Mouse (Mus musculus) stomach, embryonic 14.5 days (tissue): Measurements from ENCODE around the gene Bckdhb. TPM values are rescaled to one million over a fixed set of nuclear protein-coding genes. Genes with fewer than 3 reads are reported as not detected.

Source experiments
- ATAC-seq: fragments of 200-750 bp; cut with Nextera tagmentation; 2 replicates; pipeline ENCODE4 v1.8.0; 2017; ENCODE audit warnings: low read depth, moderate TSS enrichment; ENCODE audit not compliant: insufficient number of reproducible peaks, insufficient read depth, low FRiP score
- H3K27ac ChIP-seq: fragments of 300-500 bp; sonication (generic); 2 replicates; pipeline ENCODE4 v1.5.1; 2014; ENCODE audit warnings: mild to moderate bottlenecking, low read length, moderate library complexity, mixed read lengths
- H3K27me3 ChIP-seq: fragments of 300-500 bp; sonication (generic); 2 replicates; pipeline ENCODE4 v1.6.1; 2014; ENCODE audit warnings: low read length, control low read depth, mixed read lengths; ENCODE audit not compliant: control insufficient read depth, insufficient read depth
- H3K36me3 ChIP-seq: fragments of 300-500 bp; sonication (generic); 2 replicates; pipeline ENCODE4 v1.6.1; 2014; ENCODE audit warnings: mild to moderate bottlenecking, control low read depth, low read length, moderate library complexity, mixed read lengths; ENCODE audit not compliant: control insufficient read depth, insufficient read depth
- H3K4me1 ChIP-seq: fragments of 300-500 bp; sonication (generic); 2 replicates; pipeline ENCODE4 v1.6.1; 2014; ENCODE audit warnings: low read length, control low read depth, mixed read lengths; ENCODE audit not compliant: control insufficient read depth, insufficient read depth
- H3K4me2 ChIP-seq: fragments of 300-500 bp; sonication (generic); replicated peaks from 2 replicates; pipeline ENCODE4 v1.6.1; 2014; ENCODE audit warnings: low read depth, low read length, control low read depth
- H3K4me3 ChIP-seq: fragments of 300-500 bp; sonication (generic); 2 replicates; pipeline ENCODE4 v1.5.1; 2014; ENCODE audit warnings: low read depth, low read length, control low read depth
- H3K9ac ChIP-seq: fragments of 300-500 bp; sonication (generic); replicated peaks from 2 replicates; pipeline ENCODE4 v1.6.1; 2014; ENCODE audit warnings: low read depth, mild to moderate bottlenecking, control low read depth, low read length, moderate library complexity, mixed read lengths
- H3K9me3 ChIP-seq: fragments of 300-500 bp; sonication (generic); 2 replicates; pipeline ENCODE4 v1.6.1; 2016; ENCODE audit warnings: low read depth, low read length, control low read depth; ENCODE audit not compliant: control insufficient read depth
- WGBS: fragments of 180-500 bp; shearing (Covaris S2); extraction: QIAGEN DNeasy Blood & Tissue Kit; methylation state at CpG from one replicate; pipeline ENCODE4 v1.1.7; 2014; 5-methylcytosine and 5-hydroxymethylcytosine counted together
- polyA plus RNA-seq: library from polyadenylated mRNA; unstranded; fragments of >200 nt; fragmentation: Nextera tagmentation; extraction: Ambion mirVana; gene quantifications from 2 replicates; pipeline ENCODE4 v1.2.1, GENCODE M21; 2014

The Bckdhb gene
- polyA plus RNA-seq, 1 experiment from 2014 or later, result 50.3 TPM

DNA sequence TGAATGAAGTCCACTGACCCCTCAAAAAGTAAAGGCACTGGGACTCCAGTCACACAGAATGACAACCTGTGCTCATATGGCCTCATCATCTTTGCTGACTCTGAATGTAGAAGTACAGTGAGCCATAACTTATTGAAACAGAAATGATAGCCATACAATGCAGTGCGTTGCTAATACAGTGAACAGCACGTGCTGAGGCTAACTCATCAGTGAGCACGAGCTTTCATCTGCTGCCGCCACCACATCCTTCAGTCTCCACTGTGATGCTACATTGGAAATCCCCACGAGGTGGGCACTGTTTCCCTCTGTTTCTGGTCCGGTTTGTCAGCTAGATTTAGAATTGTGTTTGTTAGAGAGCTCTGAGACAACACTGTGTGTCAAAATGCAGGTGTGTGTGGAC lies 205.4 kb downstream of the Bckdhb start:
- ATAC-seq, result no peak
- Histone ChIP-seq H3K9ac (no peak overlapping the region), H3K27ac (no peak overlapping the region), H3K9me3 (no peaks in the 10 kb centered on the region), H3K27me3 (no peaks in the 10 kb centered on the region), H3K4me1 (no peaks in the 10 kb centered on the region), H3K4me2 (no peak overlapping the region), H3K36me3 (no peaks in the 10 kb centered on the region), H3K4me3 (no peak overlapping the region)
- 83% methylated on average over 6 of the region's 6 CpGs for WGBS

DNA sequence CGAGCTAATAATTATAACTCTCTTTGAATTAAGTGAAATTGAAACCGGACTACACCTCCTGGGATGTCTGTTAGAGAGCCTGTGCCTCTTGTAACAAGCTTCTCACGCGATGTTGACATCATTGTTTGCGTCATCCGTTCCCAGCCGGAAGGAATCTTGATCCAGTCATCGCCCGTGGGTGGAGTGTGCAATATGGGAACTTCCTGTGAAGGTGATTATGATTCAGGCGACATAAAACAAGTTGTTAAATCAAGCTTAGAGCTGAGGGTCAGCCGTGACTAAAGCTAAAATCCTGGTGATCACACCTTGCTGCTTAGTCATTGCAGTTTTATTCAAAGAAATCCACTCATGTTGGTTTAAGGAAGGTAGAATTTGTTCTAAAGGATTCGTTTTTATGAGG lies 210.1 kb downstream of the Bckdhb start:
- no peaks in the 10 kb centered on the region for H3K36me3 ChIP-seq
- no peak overlapping the region for H3K9ac ChIP-seq
- ATAC-seq, result no peak
- H3K4me3 ChIP-seq, result no peak overlapping the region
- 88% methylated on average over 12 of the region's 12 CpGs for WGBS
- no peak overlapping the region for H3K4me2 ChIP-seq
- H3K4me1 ChIP-seq, result no peaks in the 10 kb centered on the region
- no peaks in the 10 kb centered on the region for H3K9me3 ChIP-seq
- H3K27me3 ChIP-seq, result no peaks in the 10 kb centered on the region
- no peak overlapping the region for H3K27ac ChIP-seq

DNA sequence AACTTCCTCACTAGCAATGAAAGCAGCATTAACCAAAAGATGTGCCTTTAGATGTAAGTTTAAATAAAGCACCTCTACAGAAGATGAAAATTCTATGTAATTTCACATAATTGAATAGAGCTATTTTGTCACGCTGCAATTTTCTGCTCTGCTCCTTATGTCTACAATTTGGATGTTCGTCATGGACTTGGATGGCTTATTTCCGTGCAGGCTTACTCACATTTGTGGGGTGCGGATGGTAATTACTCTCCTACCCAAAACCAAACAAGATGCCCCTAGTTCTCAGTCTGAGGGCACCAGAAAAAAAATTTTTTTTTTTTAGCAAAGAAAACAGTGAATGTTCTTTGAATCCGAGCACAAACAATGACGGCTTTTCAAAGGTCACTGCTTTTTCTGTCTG lies 212.2 kb downstream of the Bckdhb start:
- Histone ChIP-seq H3K36me3 (no peaks in the 10 kb centered on the region), H3K9ac (no peak overlapping the region), H3K4me1 (no peaks in the 10 kb centered on the region), H3K27me3 (no peaks in the 10 kb centered on the region), H3K4me3 (no peak overlapping the region), H3K4me2 (no peak overlapping the region), H3K27ac (no peak overlapping the region), H3K9me3 (no peaks in the 10 kb centered on the region)
- no peak for ATAC-seq
- 90% methylated on average over 6 of the region's 6 CpGs for WGBS

DNA sequence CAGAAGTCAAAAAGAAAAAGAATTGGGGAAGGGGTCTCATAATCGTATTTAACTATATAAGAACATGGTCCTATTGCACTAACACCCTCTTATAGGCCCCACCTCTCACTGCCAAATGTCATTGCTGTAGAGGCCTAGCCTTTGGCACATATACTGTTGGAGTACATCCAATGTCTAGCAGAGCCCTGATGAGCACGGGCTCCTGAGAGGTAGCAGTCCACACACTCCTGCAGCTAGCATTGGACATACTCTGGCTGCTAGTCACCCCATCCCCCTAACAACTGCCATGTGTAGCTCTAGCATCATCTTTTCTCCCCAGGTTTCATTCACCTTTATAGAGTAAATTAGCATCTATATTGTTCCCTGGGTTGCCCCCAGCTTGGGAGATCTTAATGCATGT lies 223.2 kb downstream of the Bckdhb start:
- Histone ChIP-seq H3K27me3 (no peaks in the 10 kb centered on the region), H3K27ac (no peak overlapping the region), H3K4me2 (no peak overlapping the region), H3K4me3 (no peak overlapping the region), H3K9ac (no peak overlapping the region), H3K9me3 (no peaks in the 10 kb centered on the region), H3K4me1 (no peaks in the 10 kb centered on the region), H3K36me3 (no peaks in the 10 kb centered on the region)
- no peak for ATAC-seq
- 93% methylated on average over 2 of the region's 2 CpGs for WGBS

Other genes starting within 250 kb of the Bckdhb start
- 10.4 and 11.6 TPM in 2 replicates for gene Elovl4, start 118.9 kb upstream of the Bckdhb start, polyA plus RNA-seq
- gene Ttk, start 90.5 kb upstream of the Bckdhb start, polyA plus RNA-seq, result 25.0 and 26.9 TPM in 2 replicates